Mouse (Mus musculus): ENCODE measurements around the gene Mrps18a. TPM values are rescaled to one million over a fixed set of nuclear protein-coding genes. Genes with fewer than 3 reads are reported as not detected.

Mrps18a gene
- total RNA-seq, 2 experiments from 2014 or later, result 121 to 134 TPM

- intact Hi-C loops (cut with DNase I), result no loop called here
- no peak for DNase-seq (ENCODE audit: low spot score)
Observed at GRCm38 (mm10) chr17:46168768-46169167, 58.0 kb downstream of the Mrps18a start.

GRCm38 (mm10) chr17:46170538-46170937 lies 59.8 kb downstream of the Mrps18a start:
- DNase-seq (ENCODE audit: low spot score), result no peak
- intact Hi-C loops (cut with DNase I), result no loop called here

Other genes starting within 250 kb of the Mrps18a start
- 100 to 1,000 TPM; 257 to 275 TPM for gene Vegfa, start 78.6 kb upstream of the Mrps18a start, total RNA-seq (2021)
- 1 to 10 TPM; 1.1 to 1.2 TPM for gene Rsph9, start 33.2 kb downstream of the Mrps18a start, total RNA-seq (2021)
- 10 to 100 TPM; 17.2 to 22.4 TPM for gene Mad2l1bp, start 42.6 kb downstream of the Mrps18a start, total RNA-seq (2021)
- gene Gtpbp2, start 50.0 kb downstream of the Mrps18a start, total RNA-seq (2021), result 10 to 100 TPM; 67.5 to 70.6 TPM
- 1 to 10 TPM; 8.6 to 9.4 TPM for gene Polh, start 91.7 kb downstream of the Mrps18a start, total RNA-seq (2021)
- 10 to 100 TPM; 19.6 to 21.3 TPM for gene Xpo5, start 91.8 kb downstream of the Mrps18a start, total RNA-seq (2021)
- gene Polr1c, start 137.1 kb downstream of the Mrps18a start, total RNA-seq (2021), result 10 to 100 TPM; 20.9 to 26.1 TPM
- 10 to 100 TPM; 81.8 to 82.6 TPM for gene Yipf3, start 137.1 kb downstream of the Mrps18a start, total RNA-seq (2021)
- gene Lrrc73, start 142.5 kb downstream of the Mrps18a start, total RNA-seq (2021), result under 1 TPM; 0.20 to 0.26 TPM
- 10 to 100 TPM; 37.1 to 40.5 TPM for gene Tjap1, start 172.0 kb downstream of the Mrps18a start, total RNA-seq (2021)
- under 1 TPM; 0.39 to 0.49 TPM for gene Dlk2, start 186.4 kb downstream of the Mrps18a start, total RNA-seq (2021)
- 1 to 10 TPM; 4.2 to 4.6 TPM for gene Abcc10, start 217.4 kb downstream of the Mrps18a start, total RNA-seq (2021)

All from heart, postnatal 25 days (tissue).